Mouse (Mus musculus): ENCODE measurements at regions not wholly inside any gene's neighbourhood (a gene's known extent, or its start where the extent isn't known, plus 50 kb on each side); places are given as distances from the start of the nearest gene placed in this dataset.

GRCm38 (mm10) chr10:15592161-15592560 is 874.1 kb upstream of the Gje1 start:
- ATAC-seq (ENCODE audit: insufficient read depth): no peak
- peak; percentile 1 for DNase-seq
- no peak overlapping the region for H3K4me3 ChIP-seq (ENCODE audit: low read depth, low read length)

GRCm38 (mm10) chr10:15586081-15586480 is 868.1 kb upstream of the Gje1 start:
- H3K27ac ChIP-seq (ENCODE audit: low read depth): no peak overlapping the region
- 72% methylated on average over 6 of the region's 6 CpGs for WGBS
- H3K36me3 ChIP-seq (ENCODE audit: insufficient read depth): no peaks in the 10 kb centered on the region
- H3K27me3 ChIP-seq (ENCODE audit: insufficient read depth, low read length): no peaks in the 10 kb centered on the region
- no peaks in the 10 kb centered on the region for H3K9me3 ChIP-seq (ENCODE audit: low read depth, low read length)
- DNase-seq: no peak
- TF ChIP-seq CTCF (IDR thresholded peaks at IDR 0.05; ENCODE audit: low read depth): no peak
- H3K4me1 ChIP-seq (ENCODE audit: insufficient read depth): no peaks in the 10 kb centered on the region
- no peak overlapping the region for H3K9ac ChIP-seq
- H3K4me2 ChIP-seq: no peak overlapping the region
- H3K4me3 ChIP-seq (ENCODE audit: low read depth, low read length): no peak overlapping the region
- no peak for ATAC-seq (ENCODE audit: insufficient read depth)

More at GRCm38 (mm10) chr10:15592161-15592560, 874.1 kb upstream of the Gje1 start:
- Histone ChIP-seq H3K9ac (no peak overlapping the region), H3K4me1 (ENCODE audit: insufficient read depth) (no peaks in the 10 kb centered on the region), H3K9me3 (ENCODE audit: low read depth, low read length) (no peaks in the 10 kb centered on the region), H3K27me3 (ENCODE audit: insufficient read depth, low read length) (no peaks in the 10 kb centered on the region), H3K36me3 (ENCODE audit: insufficient read depth) (no peaks in the 10 kb centered on the region), H3K4me2 (no peak overlapping the region), H3K27ac (ENCODE audit: low read depth) (no peak overlapping the region)
- no peak for TF ChIP-seq CTCF (IDR thresholded peaks at IDR 0.05; ENCODE audit: low read depth)

- Histone ChIP-seq H3K36me3 (ENCODE audit: insufficient read depth) (no peaks in the 10 kb centered on the region), H3K27ac (ENCODE audit: low read depth) (no peak overlapping the region), H3K9me3 (ENCODE audit: low read depth, low read length) (no peaks in the 10 kb centered on the region), H3K4me1 (ENCODE audit: insufficient read depth) (no peaks in the 10 kb centered on the region), H3K4me3 (ENCODE audit: low read depth, low read length) (no peak overlapping the region), H3K4me2 (no peak overlapping the region), H3K9ac (no peak overlapping the region), H3K27me3 (ENCODE audit: insufficient read depth, low read length) (no peaks in the 10 kb centered on the region)
- DNase-seq (no peak), ATAC-seq (ENCODE audit: insufficient read depth) (no peak)
- TF ChIP-seq CTCF (IDR thresholded peaks at IDR 0.05; ENCODE audit: low read depth): no peak
Observed at GRCm38 (mm10) chr10:15564119-15564518, 846.1 kb upstream of the Gje1 start.

GRCm38 (mm10) chr10:15553407-15554064 is 835.5 kb upstream of the Gje1 start:
- no peaks in the 10 kb centered on the region for H3K27me3 ChIP-seq (ENCODE audit: insufficient read depth, low read length)
- no peak overlapping the region for H3K4me2 ChIP-seq
- H3K9me3 ChIP-seq (ENCODE audit: low read depth, low read length): no peaks in the 10 kb centered on the region
- H3K36me3 ChIP-seq (ENCODE audit: insufficient read depth): no peaks in the 10 kb centered on the region
- DNase-seq: no peak
- ATAC-seq (ENCODE audit: insufficient read depth): no peak
- H3K27ac ChIP-seq (ENCODE audit: low read depth): no peak overlapping the region
- no peaks in the 10 kb centered on the region for H3K4me1 ChIP-seq (ENCODE audit: insufficient read depth)
- WGBS: 49% methylated on average over 3 of the region's 3 CpGs
- no peak for TF ChIP-seq CTCF (IDR thresholded peaks at IDR 0.05; ENCODE audit: low read depth)
- no peak overlapping the region for H3K4me3 ChIP-seq (ENCODE audit: low read depth, low read length)
- no peak overlapping the region for H3K9ac ChIP-seq

GRCm38 (mm10) chr10:15541797-15542350 is 823.9 kb upstream of the Gje1 start:
- no peaks in the 10 kb centered on the region for H3K27me3 ChIP-seq (ENCODE audit: insufficient read depth, low read length)
- 39% methylated on average over 2 of the region's 2 CpGs for WGBS
- H3K9me3 ChIP-seq (ENCODE audit: low read depth, low read length): no peaks in the 10 kb centered on the region
- no peak overlapping the region for H3K4me2 ChIP-seq
- H3K36me3 ChIP-seq (ENCODE audit: insufficient read depth): no peaks in the 10 kb centered on the region
- H3K4me3 ChIP-seq (ENCODE audit: low read depth, low read length): no peak overlapping the region
- no peaks in the 10 kb centered on the region for H3K4me1 ChIP-seq (ENCODE audit: insufficient read depth)
- TF ChIP-seq CTCF (IDR thresholded peaks at IDR 0.05; ENCODE audit: low read depth): no peak
- DNase-seq (no peak), ATAC-seq (ENCODE audit: insufficient read depth) (no peak)
- no peak overlapping the region for H3K9ac ChIP-seq
- no peak overlapping the region for H3K27ac ChIP-seq (ENCODE audit: low read depth)

- no peak overlapping the region for H3K4me2 ChIP-seq
- H3K4me1 ChIP-seq (ENCODE audit: insufficient read depth): no peaks in the 10 kb centered on the region
- 85% methylated on average over 4 of the region's 4 CpGs for WGBS
- no peaks in the 10 kb centered on the region for H3K9me3 ChIP-seq (ENCODE audit: low read depth, low read length)
- no peaks in the 10 kb centered on the region for H3K36me3 ChIP-seq (ENCODE audit: insufficient read depth)
- no peak overlapping the region for H3K4me3 ChIP-seq (ENCODE audit: low read depth, low read length)
- ATAC-seq (ENCODE audit: insufficient read depth): no peak
- no peak for DNase-seq
- no peaks in the 10 kb centered on the region for H3K27me3 ChIP-seq (ENCODE audit: insufficient read depth, low read length)
- H3K9ac ChIP-seq: no peak overlapping the region
- no peak overlapping the region for H3K27ac ChIP-seq (ENCODE audit: low read depth)
- no peak for TF ChIP-seq CTCF (IDR thresholded peaks at IDR 0.05; ENCODE audit: low read depth)
Observed at GRCm38 (mm10) chr10:15540780-15541426, 822.9 kb upstream of the Gje1 start.

GRCm38 (mm10) chr10:15536053-15536452 is 818.0 kb upstream of the Gje1 start:
- WGBS: 60% methylated on average over 2 of the region's 2 CpGs
- Histone ChIP-seq H3K4me2 (no peak overlapping the region), H3K9ac (no peak overlapping the region), H3K4me1 (ENCODE audit: insufficient read depth) (no peaks in the 10 kb centered on the region), H3K36me3 (ENCODE audit: insufficient read depth) (no peaks in the 10 kb centered on the region), H3K27ac (ENCODE audit: low read depth) (no peak overlapping the region), H3K4me3 (ENCODE audit: low read depth, low read length) (no peak overlapping the region), H3K9me3 (ENCODE audit: low read depth, low read length) (no peaks in the 10 kb centered on the region), H3K27me3 (ENCODE audit: insufficient read depth, low read length) (no peaks in the 10 kb centered on the region)
- no peak for TF ChIP-seq CTCF (IDR thresholded peaks at IDR 0.05; ENCODE audit: low read depth)
- no peak for DNase-seq
- ATAC-seq (ENCODE audit: insufficient read depth): no peak

All from lung, embryonic 14.5 days (tissue).